Mouse (Mus musculus) midbrain, embryonic 10.5 days (tissue): ENCODE data around the gene Prok2. TPM values are rescaled to one million over a fixed set of nuclear protein-coding genes. Genes with fewer than 3 reads are reported as not detected.

Experiments used
- DNase-seq: peaks from one replicate; pipeline ENCODE4 v3.0.0-alpha.2; 2017; ENCODE audit warnings: low spot score
- H3K27ac ChIP-seq: fragments of 300-500 bp; sonication (generic); replicated peaks from 2 replicates; pipeline ENCODE4 v1.5.1; 2016; ENCODE audit warnings: mild to moderate bottlenecking
- H3K27me3 ChIP-seq: fragments of 300-500 bp; sonication (generic); 2 replicates; pipeline ENCODE4 v1.6.1; 2016; ENCODE audit warnings: low read depth, mild to moderate bottlenecking; ENCODE audit not compliant: poor library complexity, severe bottlenecking
- H3K36me3 ChIP-seq: fragments of 300-500 bp; sonication (generic); 2 replicates; pipeline ENCODE4 v1.6.1; 2016; ENCODE audit warnings: mild to moderate bottlenecking, moderate library complexity
- H3K4me1 ChIP-seq: fragments of 300-500 bp; sonication (generic); 2 replicates; pipeline ENCODE4 v1.6.1; 2016
- H3K4me3 ChIP-seq: fragments of 300-500 bp; sonication (generic); 2 replicates; pipeline ENCODE4 v1.5.1; 2016; ENCODE audit warnings: mild to moderate bottlenecking, moderate library complexity
- H3K9me3 ChIP-seq: fragments of 300-500 bp; sonication (generic); replicated peaks from 2 replicates; pipeline ENCODE4 v1.6.1; 2016; ENCODE audit warnings: mild to moderate bottlenecking
- WGBS: fragments of 180-500 bp; shearing (Covaris S2); methylation state at CpG from one replicate; pipeline ENCODE4 v1.1.7; 2016; 5-methylcytosine and 5-hydroxymethylcytosine counted together
- polyA plus RNA-seq: library from polyadenylated mRNA; unstranded; fragments of >200 nt; fragmentation: Nextera tagmentation; extraction: Ambion mirVana; gene quantifications from 2 replicates; pipeline ENCODE4 v1.2.1, GENCODE M21; 2016

Gene Prok2
- polyA plus RNA-seq, 1 experiment from 2014 or later, result not detected

DNA sequence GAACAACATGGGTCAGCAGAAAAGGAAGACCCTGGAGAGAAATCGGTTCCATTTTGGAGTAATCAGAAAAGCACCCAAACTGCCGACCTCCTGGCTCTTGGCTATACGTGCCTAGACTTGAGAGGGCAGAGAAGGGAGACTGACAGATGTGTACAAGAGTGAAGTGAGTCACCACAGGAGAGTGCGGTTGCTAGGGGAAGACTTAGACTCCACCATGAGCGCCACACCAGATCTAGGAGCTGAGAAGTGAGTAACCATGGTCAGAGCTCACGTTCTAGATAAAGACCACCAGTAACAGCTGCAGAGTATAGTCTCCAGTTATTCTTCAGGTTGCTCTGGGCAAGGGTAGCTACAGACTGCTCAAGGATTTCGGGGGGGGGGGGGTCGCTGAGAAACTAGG, 63.0 kb downstream of the Prok2 start:
- Histone ChIP-seq H3K27me3 (peaks cover 39% of the 10 kb centered on the region), H3K4me1 (peaks cover 48% of the 10 kb centered on the region), H3K27ac (no peak overlapping the region), H3K4me3 (no peak overlapping the region), H3K9me3 (no peaks in the 10 kb centered on the region), H3K36me3 (no peaks in the 10 kb centered on the region)
- no peak for DNase-seq
- 79% methylated on average over 8 of the region's 8 CpGs for WGBS

Other genes with a start within 250 kb of the Prok2 start
- 63.7 and 75.4 TPM in 2 replicates for gene Foxp1, start 203.7 kb downstream of the Prok2 start, polyA plus RNA-seq
- gene Eif4e3, start 59.6 kb downstream of the Prok2 start, polyA plus RNA-seq, result 10.8 and 13.1 TPM in 2 replicates
- 3.2 and 3.4 TPM in 2 replicates for gene Gm20696, start 59.6 kb downstream of the Prok2 start, polyA plus RNA-seq
- gene Gpr27, start 33.7 kb downstream of the Prok2 start, polyA plus RNA-seq, result 1.1 and 1.3 TPM in 2 replicates